Mouse (Mus musculus) hindbrain, embryonic 11.5 days (tissue): ENCODE results near the gene Artn. TPM values are rescaled to one million over a fixed set of nuclear protein-coding genes. Genes with fewer than 3 reads are reported as not detected.

Experiments used
- ATAC-seq: fragments of 200-750 bp; cut with Nextera tagmentation; 2 replicates; pipeline ENCODE4 v1.8.0; 2017; ENCODE audit warnings: mild to moderate bottlenecking, moderate TSS enrichment, moderate library complexity; ENCODE audit not compliant: low FRiP score
- DNase-seq: peaks from one replicate; pipeline ENCODE4 v3.0.0-alpha.2; 2015; ENCODE audit warnings: low spot score
- H3K27ac ChIP-seq: fragments of 300-500 bp; sonication (generic); 2 replicates; pipeline ENCODE4 v1.5.1; 2014; ENCODE audit warnings: mild to moderate bottlenecking, low read depth, low read length
- H3K27me3 ChIP-seq: fragments of 300-500 bp; sonication (generic); 2 replicates; pipeline ENCODE4 v1.6.1; 2014; ENCODE audit warnings: mild to moderate bottlenecking, low read length, moderate library complexity, mixed read lengths; ENCODE audit not compliant: control insufficient read depth, insufficient read depth
- H3K36me3 ChIP-seq: fragments of 300-500 bp; sonication (generic); 2 replicates; pipeline ENCODE4 v1.6.1; 2014; ENCODE audit warnings: mild to moderate bottlenecking, low read length, moderate library complexity, mixed read lengths; ENCODE audit not compliant: control insufficient read depth, insufficient read depth
- H3K4me1 ChIP-seq: fragments of 300-500 bp; sonication (generic); replicated peaks from 2 replicates; pipeline ENCODE4 v1.6.1; 2014; ENCODE audit warnings: low read length, mixed read lengths; ENCODE audit not compliant: control insufficient read depth, insufficient read depth
- H3K4me2 ChIP-seq: fragments of 300-500 bp; sonication (generic); replicated peaks from 2 replicates; pipeline ENCODE4 v1.6.1; 2014; ENCODE audit warnings: mild to moderate bottlenecking, low read depth, low read length
- H3K4me3 ChIP-seq: fragments of 300-500 bp; sonication (generic); 2 replicates; pipeline ENCODE4 v1.5.1; 2014; ENCODE audit warnings: low read depth, low read length
- H3K9ac ChIP-seq: fragments of 300-500 bp; sonication (generic); 2 replicates; pipeline ENCODE4 v1.6.1; 2014; ENCODE audit warnings: low read depth, low read length
- H3K9me3 ChIP-seq: fragments of 300-500 bp; sonication (generic); 2 replicates; pipeline ENCODE4 v1.6.1; 2016; ENCODE audit warnings: low read length; ENCODE audit not compliant: control insufficient read depth
- WGBS: fragments of 180-500 bp; shearing (Covaris S2); extraction: QIAGEN DNeasy Blood & Tissue Kit; methylation state at CpG from one replicate; pipeline ENCODE4 v1.1.7; 2014; 5-methylcytosine and 5-hydroxymethylcytosine counted together
- polyA plus RNA-seq: library from polyadenylated mRNA; unstranded; fragments of >200 nt; fragmentation: Nextera tagmentation; extraction: Ambion mirVana; gene quantifications from 2 replicates; pipeline ENCODE4 v1.2.1, GENCODE M21; 2014

Artn gene
- polyA plus RNA-seq, 1 experiment from 2014 or later = 1.6 TPM

GRCm38 (mm10) chr4:117957492-117957891, 27.9 kb upstream of the Artn start:
- Histone ChIP-seq H3K36me3 (0 out of 2 replicates have a peak, but pooled peaks cover 2% of the 10 kb centered on the region), H3K4me2 (no peak overlapping the region), H3K9ac (no peak overlapping the region), H3K9me3 (no peaks in the 10 kb centered on the region), H3K4me1 (no peaks in the 10 kb centered on the region), H3K4me3 (no peak overlapping the region), H3K27ac (no peak overlapping the region), H3K27me3 (no peaks in the 10 kb centered on the region)
- ATAC-seq (no peak), DNase-seq (no peak)
- 57% methylated on average over 4 of the region's 4 CpGs for WGBS

GRCm38 (mm10) chr4:117947493-117947892, 17.9 kb upstream of the Artn start:
- Histone ChIP-seq H3K36me3 (0 out of 2 replicates have a peak, but pooled peaks cover 5% of the 10 kb centered on the region), H3K4me1 (no peaks in the 10 kb centered on the region), H3K4me2 (no peak overlapping the region), H3K9ac (no peak overlapping the region), H3K27me3 (no peaks in the 10 kb centered on the region), H3K4me3 (no peak overlapping the region), H3K27ac (no peak overlapping the region), H3K9me3 (no peaks in the 10 kb centered on the region)
- WGBS = 93% methylated on average over 7 of the region's 7 CpGs
- no peak for DNase-seq
- no peak for ATAC-seq

- H3K9me3 ChIP-seq = no peaks in the 10 kb centered on the region
- no peak overlapping the region for H3K27ac ChIP-seq
- DNase-seq (no peak), ATAC-seq (no peak)
- H3K27me3 ChIP-seq = no peaks in the 10 kb centered on the region
- H3K4me2 ChIP-seq = no peak overlapping the region
- no peaks in the 10 kb centered on the region for H3K4me1 ChIP-seq
- WGBS = 86% methylated on average over 11 of the region's 11 CpGs
- H3K36me3 ChIP-seq = no peaks in the 10 kb centered on the region
- no peak overlapping the region for H3K4me3 ChIP-seq
- H3K9ac ChIP-seq = no peak overlapping the region
Measured at GRCm38 (mm10) chr4:117946639-117947305, 17.2 kb upstream of the Artn start.

GRCm38 (mm10) chr4:117943317-117943716, 13.8 kb upstream of the Artn start:
- DNase-seq = peak; percentile 40
- no peak overlapping the region for H3K4me3 ChIP-seq
- no peaks in the 10 kb centered on the region for H3K4me1 ChIP-seq
- H3K27me3 ChIP-seq = no peaks in the 10 kb centered on the region
- H3K36me3 ChIP-seq = no peaks in the 10 kb centered on the region
- H3K9ac ChIP-seq = no peak overlapping the region
- H3K9me3 ChIP-seq = no peaks in the 10 kb centered on the region
- H3K27ac ChIP-seq = peak overlapping the region; percentile 43
- no peak overlapping the region for H3K4me2 ChIP-seq
- WGBS = 31% methylated on average over 5 of the region's 5 CpGs
- ATAC-seq = peak; percentile 54; the same call in 1 of the 2 replicates

GRCm38 (mm10) chr4:117936964-117937363, 7.4 kb upstream of the Artn start:
- 97% methylated on average over 5 of the region's 5 CpGs for WGBS
- ATAC-seq = no peak
- no peak overlapping the region for H3K4me2 ChIP-seq

GRCm38 (mm10) chr4:117934081-117934480, 4.5 kb upstream of the Artn start:
- Histone ChIP-seq H3K9me3 (no peaks in the 10 kb centered on the region), H3K27me3 (peaks cover 14% of the 10 kb centered on the region), H3K4me3 (no peak overlapping the region), H3K36me3 (no peaks in the 10 kb centered on the region), H3K4me1 (peaks cover 5% of the 10 kb centered on the region; the same call in 1 of the 2 replicates), H3K9ac (no peak overlapping the region), H3K4me2 (no peak overlapping the region), H3K27ac (no peak overlapping the region)
- DNase-seq (no peak), ATAC-seq (no peak)
- 88% methylated on average over 4 of the region's 4 CpGs for WGBS

More at GRCm38 (mm10) chr4:117936964-117937363, 7.4 kb upstream of the Artn start:
- H3K27ac ChIP-seq = no peak overlapping the region
- no peak overlapping the region for H3K4me3 ChIP-seq
- H3K4me1 ChIP-seq = no peaks in the 10 kb centered on the region
- no peaks in the 10 kb centered on the region for H3K9me3 ChIP-seq
- H3K36me3 ChIP-seq = no peaks in the 10 kb centered on the region
- no peak overlapping the region for H3K9ac ChIP-seq
- H3K27me3 ChIP-seq = no peaks in the 10 kb centered on the region
- no peak for DNase-seq

GRCm38 (mm10) chr4:117933248-117933647, 3.7 kb upstream of the Artn start:
- ATAC-seq (no peak), DNase-seq (no peak)
- Histone ChIP-seq H3K4me2 (no peak overlapping the region), H3K27ac (no peak overlapping the region), H3K4me3 (no peak overlapping the region), H3K9ac (no peak overlapping the region), H3K36me3 (no peaks in the 10 kb centered on the region), H3K27me3 (peaks cover 17% of the 10 kb centered on the region), H3K9me3 (no peaks in the 10 kb centered on the region), H3K4me1 (peaks cover 5% of the 10 kb centered on the region; the same call in 1 of the 2 replicates)
- 84% methylated on average over 5 of the region's 5 CpGs for WGBS

GRCm38 (mm10) chr4:117928699-117929241, 793 bp downstream of the Artn start:
- DNase-seq (peak; percentile 56), ATAC-seq (peak; percentile 12; the same call in 1 of the 2 replicates)
- H3K4me2 ChIP-seq = peak overlapping the region; percentile 54
- peaks cover 6% of the 10 kb centered on the region for H3K4me1 ChIP-seq
- peak overlapping the region; percentile 8; the same call in 1 of the 2 replicates for H3K9ac ChIP-seq
- H3K27ac ChIP-seq = no peak overlapping the region
- peaks cover 45% of the 10 kb centered on the region for H3K27me3 ChIP-seq
- H3K9me3 ChIP-seq = no peaks in the 10 kb centered on the region
- H3K4me3 ChIP-seq = peak overlapping the region; percentile 24
- no peaks in the 10 kb centered on the region for H3K36me3 ChIP-seq
- WGBS = 4% methylated on average over 13 of the region's 13 CpGs

GRCm38 (mm10) chr4:117928234-117928633, 1.3 kb downstream of the Artn start:
- no peak overlapping the region for H3K27ac ChIP-seq
- 9% methylated on average over 6 of the region's 6 CpGs for WGBS
- DNase-seq (peak; percentile 88), ATAC-seq (peak; percentile 36)
- no peak overlapping the region for H3K9ac ChIP-seq
- no peaks in the 10 kb centered on the region for H3K9me3 ChIP-seq
- H3K36me3 ChIP-seq = no peaks in the 10 kb centered on the region
- H3K27me3 ChIP-seq = peaks cover 45% of the 10 kb centered on the region
- H3K4me1 ChIP-seq = peaks cover 6% of the 10 kb centered on the region
- no peak overlapping the region for H3K4me2 ChIP-seq
- H3K4me3 ChIP-seq = no peak overlapping the region
